Mouse (Mus musculus): ENCODE data around the gene Fabp6. TPM values are rescaled to one million over a fixed set of nuclear protein-coding genes. Genes with fewer than 3 reads are reported as not detected.

The Fabp6 gene
- total RNA-seq, 1 experiment, result not detected

DNA sequence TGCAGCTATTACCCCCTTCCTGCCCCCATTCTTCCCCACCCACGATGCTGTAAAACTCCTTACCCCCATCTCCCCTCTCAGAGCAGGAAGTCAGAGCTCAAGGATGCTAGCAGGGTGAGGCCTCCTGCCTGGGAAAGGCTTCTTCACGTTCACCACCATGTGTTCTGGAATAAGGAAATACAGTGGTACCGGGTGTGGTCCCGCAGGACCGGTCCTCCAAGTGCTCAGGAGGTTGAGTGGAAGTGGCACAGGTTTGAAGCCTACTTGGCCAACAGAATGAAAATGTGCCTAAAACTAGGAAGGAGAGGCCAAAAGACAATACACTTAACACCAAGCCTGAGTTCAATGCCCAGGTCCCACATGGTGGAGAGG is 9.3 kb upstream of the Fabp6 start:
- Histone ChIP-seq H3K9ac (ENCODE audit: insufficient read depth, low read depth, low read length, poor library complexity, severe bottlenecking) (no peak overlapping the region), H3K36me3 (ENCODE audit: control insufficient read depth, insufficient read depth, low read length, poor library complexity, severe bottlenecking) (no peaks in the 10 kb centered on the region), H3K27ac (ENCODE audit: insufficient read depth, low read depth, low read length, poor library complexity, severe bottlenecking) (no peak overlapping the region), H3K9me3 (ENCODE audit: control insufficient read depth, insufficient read depth, low read depth, low read length) (no peaks in the 10 kb centered on the region), H3K4me1 (ENCODE audit: control insufficient read depth in 2 of 2, insufficient read depth in 2 of 2, low read length in 2 of 2, poor library complexity in 1 of 2) (peaks cover 3 to 6% of the 10 kb centered on the region in 2 experiments; a peak in 2 of 4 replicates), H3K4me3 (ENCODE audit: insufficient read depth in 1 of 2, low read depth in 1 of 2, low read length in 2 of 2, poor library complexity in 1 of 2, severe bottlenecking in 1 of 2) (no peak overlapping the region)
- no peak for DNase-seq (ENCODE audit: low read depth, low spot score)
- in situ Hi-C loops (cut with MboI; ENCODE audit: low sequenced_read_pairs in 2 of 2, unreplicated experiment in 2 of 2), result no loop called here
- TF ChIP-seq HCFC1 (IDR thresholded peaks at IDR 0.05; ENCODE audit: borderline replicate concordance, insufficient read depth, low read length) (no peak), ZC3H11A (IDR thresholded peaks at IDR 0.05; ENCODE audit: borderline replicate concordance, low read depth, low read length) (no peak), CHD2 (IDR thresholded peaks at IDR 0.05; ENCODE audit: low read depth, low read length) (no peak), ZNF384 (IDR thresholded peaks at IDR 0.05; ENCODE audit: low read depth, low read length) (no peak), MAFK (IDR thresholded peaks at IDR 0.05; ENCODE audit: insufficient read depth, low read depth, low read length) (no peak)

DNA sequence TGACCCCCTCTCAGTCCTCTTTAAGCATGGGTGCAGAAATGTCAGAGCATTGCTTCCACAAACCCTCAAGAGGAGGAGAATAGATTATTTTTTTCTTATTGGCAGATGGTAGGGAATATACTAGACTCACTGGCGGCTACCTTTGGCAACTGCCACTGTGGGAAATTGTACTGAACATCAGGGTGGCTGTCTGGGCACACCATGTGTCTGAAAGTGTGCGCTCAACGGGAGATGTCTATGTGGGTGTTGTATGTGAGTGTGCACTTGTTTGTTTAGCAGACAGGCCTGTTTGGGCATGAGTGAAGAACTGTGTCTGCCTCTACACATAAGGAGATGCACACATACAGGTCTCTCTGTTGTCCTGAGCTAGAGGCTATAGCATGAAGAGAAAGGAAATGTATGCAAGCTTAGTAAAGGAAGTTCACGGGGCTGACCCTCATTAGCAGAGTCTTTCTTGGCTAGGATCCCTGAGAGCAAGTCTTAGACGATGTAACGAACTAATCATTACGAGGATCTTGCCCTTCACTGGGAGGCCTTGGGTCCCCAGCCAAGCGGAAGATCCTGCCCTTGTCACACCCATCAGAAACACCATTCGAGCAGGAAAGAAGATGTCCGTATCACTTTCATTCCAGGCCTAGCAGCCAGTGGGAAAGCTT is 8.8 kb upstream of the Fabp6 start:
- Histone ChIP-seq H3K36me3 (ENCODE audit: control insufficient read depth, insufficient read depth, low read length, poor library complexity, severe bottlenecking) (no peaks in the 10 kb centered on the region), H3K9ac (ENCODE audit: insufficient read depth, low read depth, low read length, poor library complexity, severe bottlenecking) (no peak overlapping the region), H3K27ac (ENCODE audit: insufficient read depth, low read depth, low read length, poor library complexity, severe bottlenecking) (no peak overlapping the region), H3K4me3 (ENCODE audit: insufficient read depth in 1 of 2, low read depth in 1 of 2, low read length in 2 of 2, poor library complexity in 1 of 2, severe bottlenecking in 1 of 2) (no peak overlapping the region), H3K9me3 (ENCODE audit: control insufficient read depth, insufficient read depth, low read depth, low read length) (no peaks in the 10 kb centered on the region), H3K4me1 (ENCODE audit: control insufficient read depth in 2 of 2, insufficient read depth in 2 of 2, low read length in 2 of 2, poor library complexity in 1 of 2) (peaks cover 3 to 6% of the 10 kb centered on the region in 2 experiments; a peak in 2 of 4 replicates)
- no peak for DNase-seq (ENCODE audit: low read depth, low spot score)
- in situ Hi-C loops (cut with MboI; ENCODE audit: low sequenced_read_pairs in 2 of 2, unreplicated experiment in 2 of 2), result no loop called here
- no peak for TF ChIP-seq MAFK (IDR thresholded peaks at IDR 0.05; ENCODE audit: insufficient read depth, low read depth, low read length)
- no peak for TF ChIP-seq ZNF384 (IDR thresholded peaks at IDR 0.05; ENCODE audit: low read depth, low read length)
- no peak for TF ChIP-seq ZC3H11A (IDR thresholded peaks at IDR 0.05; ENCODE audit: borderline replicate concordance, low read depth, low read length)
- TF ChIP-seq CHD2 (IDR thresholded peaks at IDR 0.05; ENCODE audit: low read depth, low read length), result no peak
- no peak for TF ChIP-seq HCFC1 (IDR thresholded peaks at IDR 0.05; ENCODE audit: borderline replicate concordance, insufficient read depth, low read length)

DNA sequence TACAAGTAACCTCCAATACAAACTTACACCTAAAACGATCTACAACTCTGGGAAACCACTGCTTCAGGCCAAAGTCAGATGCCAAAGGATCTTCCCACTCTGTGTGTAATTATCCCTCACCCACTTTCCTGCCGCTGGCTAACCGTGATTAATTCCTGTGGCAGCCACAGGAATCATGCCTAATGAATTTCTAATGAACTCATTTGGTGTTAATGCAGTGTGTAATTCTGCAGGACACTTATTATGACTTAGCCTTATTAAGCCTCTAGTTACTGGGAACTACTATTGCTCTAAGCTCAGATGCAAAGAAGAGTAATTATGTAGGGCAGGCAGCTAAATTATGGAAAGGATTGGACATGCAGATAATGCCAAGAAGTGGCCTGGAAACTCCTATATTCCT is 7.1 kb upstream of the Fabp6 start:
- TF ChIP-seq MAFK (IDR thresholded peaks at IDR 0.05; ENCODE audit: insufficient read depth, low read depth, low read length) (no peak), HCFC1 (IDR thresholded peaks at IDR 0.05; ENCODE audit: borderline replicate concordance, insufficient read depth, low read length) (no peak), ZC3H11A (IDR thresholded peaks at IDR 0.05; ENCODE audit: borderline replicate concordance, low read depth, low read length) (no peak), CHD2 (IDR thresholded peaks at IDR 0.05; ENCODE audit: low read depth, low read length) (no peak), ZNF384 (IDR thresholded peaks at IDR 0.05; ENCODE audit: low read depth, low read length) (no peak)

DNA sequence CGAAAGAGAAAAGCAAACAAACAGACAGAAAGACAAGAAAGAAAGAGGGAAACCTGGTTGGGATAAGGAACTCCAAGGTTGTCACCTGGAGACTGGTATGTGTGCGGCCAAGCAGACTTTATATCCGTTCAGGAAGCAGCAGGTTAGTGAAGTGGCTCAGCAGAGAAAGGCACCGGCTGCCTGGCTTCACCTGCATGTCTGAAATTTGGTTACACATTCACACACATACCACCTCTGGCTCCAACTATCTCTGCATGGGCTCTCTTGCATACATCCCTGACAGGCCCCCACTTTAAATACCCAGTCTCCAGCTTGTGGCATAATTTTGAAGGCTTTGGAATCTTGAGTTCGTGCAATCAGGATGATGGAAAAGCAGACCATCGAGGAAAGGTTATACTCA is 4.5 kb upstream of the Fabp6 start:
- in situ Hi-C loops (cut with MboI; ENCODE audit: low sequenced_read_pairs in 2 of 2, unreplicated experiment in 2 of 2), result no loop called here
- no peak overlapping the region for H3K9ac ChIP-seq (ENCODE audit: insufficient read depth, low read depth, low read length, poor library complexity, severe bottlenecking)
- no peaks in the 10 kb centered on the region for H3K36me3 ChIP-seq (ENCODE audit: control insufficient read depth, insufficient read depth, low read length, poor library complexity, severe bottlenecking)
- DNase-seq (ENCODE audit: low read depth, low spot score), result no peak
- no peak overlapping the region for H3K4me3 ChIP-seq (ENCODE audit: insufficient read depth in 1 of 2, low read depth in 1 of 2, low read length in 2 of 2, poor library complexity in 1 of 2, severe bottlenecking in 1 of 2)
- H3K27ac ChIP-seq (ENCODE audit: insufficient read depth, low read depth, low read length, poor library complexity, severe bottlenecking), result no peak overlapping the region
- H3K4me1 ChIP-seq (ENCODE audit: control insufficient read depth in 2 of 2, insufficient read depth in 2 of 2, low read length in 2 of 2, poor library complexity in 1 of 2), result 0 out of 4 replicates have a peak, but pooled peaks cover 0 to 4% of the 10 kb centered on the region in 2 experiments
- H3K9me3 ChIP-seq (ENCODE audit: control insufficient read depth, insufficient read depth, low read depth, low read length), result no peaks in the 10 kb centered on the region
- TF ChIP-seq ZC3H11A (IDR thresholded peaks at IDR 0.05; ENCODE audit: borderline replicate concordance, low read depth, low read length), result no peak
- TF ChIP-seq HCFC1 (IDR thresholded peaks at IDR 0.05; ENCODE audit: borderline replicate concordance, insufficient read depth, low read length), result no peak
- no peak for TF ChIP-seq CHD2 (IDR thresholded peaks at IDR 0.05; ENCODE audit: low read depth, low read length)
- TF ChIP-seq ZNF384 (IDR thresholded peaks at IDR 0.05; ENCODE audit: low read depth, low read length), result no peak
- no peak for TF ChIP-seq MAFK (IDR thresholded peaks at IDR 0.05; ENCODE audit: insufficient read depth, low read depth, low read length)

More for the DNA sequence above, 7.1 kb upstream of the Fabp6 start:
- H3K27ac ChIP-seq (ENCODE audit: insufficient read depth, low read depth, low read length, poor library complexity, severe bottlenecking), result no peak overlapping the region
- no peaks in the 10 kb centered on the region for H3K9me3 ChIP-seq (ENCODE audit: control insufficient read depth, insufficient read depth, low read depth, low read length)
- H3K4me1 ChIP-seq (ENCODE audit: control insufficient read depth in 2 of 2, insufficient read depth in 2 of 2, low read length in 2 of 2, poor library complexity in 1 of 2), result peaks cover 3 to 6% of the 10 kb centered on the region in 2 experiments; a peak in 2 of 4 replicates
- no peaks in the 10 kb centered on the region for H3K36me3 ChIP-seq (ENCODE audit: control insufficient read depth, insufficient read depth, low read length, poor library complexity, severe bottlenecking)
- H3K4me3 ChIP-seq (ENCODE audit: insufficient read depth in 1 of 2, low read depth in 1 of 2, low read length in 2 of 2, poor library complexity in 1 of 2, severe bottlenecking in 1 of 2), result no peak overlapping the region
- H3K9ac ChIP-seq (ENCODE audit: insufficient read depth, low read depth, low read length, poor library complexity, severe bottlenecking), result no peak overlapping the region
- in situ Hi-C loops (cut with MboI; ENCODE audit: low sequenced_read_pairs in 2 of 2, unreplicated experiment in 2 of 2), result no loop called here
- DNase-seq (ENCODE audit: low read depth, low spot score), result no peak

Data from ES-E14 (cell line).